Mouse (Mus musculus): ENCODE data around the gene Traf4. TPM values are rescaled to one million over a fixed set of nuclear protein-coding genes. Genes with fewer than 3 reads are reported as not detected.
A peak's percentile ranks its signal among the peaks of the same experiment; 100 is the strongest.
"Not testable (repeated sequence)": the region's sequence is repeated elsewhere in the genome, so short reads cannot be mapped to it uniquely, and the experiment has no call there.

Gene Traf4
- total RNA-seq, 2 experiments from 2014 or later = 10.5 to 10.6 TPM

DNA sequence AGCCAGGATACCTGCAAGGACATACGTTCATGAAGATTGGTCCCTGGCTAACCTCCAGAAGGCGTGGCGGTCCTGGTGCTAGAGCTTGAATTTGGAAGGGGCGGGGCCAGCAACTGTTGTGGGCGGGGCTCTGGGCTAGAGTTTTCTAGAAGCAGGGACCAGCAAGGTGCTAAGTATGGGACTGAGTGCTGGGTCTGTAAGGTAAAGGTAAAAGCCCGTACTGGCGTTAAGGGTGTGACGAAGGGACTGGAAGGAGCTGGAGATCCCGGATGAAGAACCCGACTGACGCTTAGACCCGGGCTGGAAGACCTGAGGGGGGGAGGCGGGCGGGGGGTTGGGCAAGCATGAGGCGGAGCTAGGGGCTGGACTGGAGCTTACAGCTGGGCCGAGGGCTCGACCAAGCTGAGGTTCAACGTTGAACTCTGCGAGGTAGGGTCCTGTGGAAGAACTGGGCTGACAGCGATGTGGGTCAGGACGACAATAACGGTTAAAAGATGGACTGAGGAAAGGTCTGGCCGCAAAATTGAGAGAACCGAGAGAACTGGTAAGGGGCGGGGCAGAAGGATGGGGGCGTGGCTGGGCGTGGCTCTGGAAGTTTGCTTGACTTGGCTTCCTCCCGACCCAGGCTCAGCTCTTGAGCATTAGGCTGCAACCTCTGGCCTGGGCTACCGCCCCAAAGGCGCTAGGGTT is 29.2 kb upstream of the Traf4 start:
- TF ChIP-seq CTCF (IDR thresholded peaks at IDR 0.05) = no peak
- intact Hi-C loops (cut with DNase I) = no loop called here
- Histone ChIP-seq H3K4me3 (peak overlapping the region; percentile 41), H3K27ac (no peak overlapping the region)
- DNase-seq (ENCODE audit: extremely low spot score in 1 of 2, low spot score in 2 of 2) = no peak

- intact Hi-C loops (cut with DNase I) = no loop called here
- Histone ChIP-seq H3K27ac (no peak within 1 kb of the TSS), H3K4me3 (no peak within 1 kb of the TSS)
- DNase-seq (ENCODE audit: extremely low spot score in 1 of 2, low spot score in 2 of 2) = no peak
- no peak for TF ChIP-seq CTCF (IDR thresholded peaks at IDR 0.05)
Measured at GRCm38 (mm10) chr11:78193113-78193512, 27.7 kb upstream of the Traf4 start, which contains the start of gene Proca1. Proca1 (plus strand) TSS chr11:78193392.

DNA sequence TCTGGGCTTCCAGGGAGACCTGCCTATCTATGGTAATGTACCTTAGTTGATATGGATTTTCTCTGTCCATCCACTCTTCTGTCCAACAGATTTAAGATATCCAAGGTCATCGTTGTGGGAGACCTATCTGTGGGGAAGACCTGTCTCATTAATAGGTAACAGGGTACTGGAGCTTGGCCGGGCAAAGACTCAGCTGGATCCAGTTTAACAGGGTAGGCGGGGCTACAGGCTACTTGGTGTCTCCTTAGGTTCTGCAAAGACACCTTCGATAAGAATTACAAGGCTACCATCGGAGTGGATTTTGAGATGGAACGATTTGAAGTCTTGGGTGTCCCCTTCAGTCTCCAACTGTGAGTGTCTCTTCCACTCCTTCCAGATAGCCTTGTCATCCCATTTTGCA is 24.7 kb upstream of the Traf4 start:
- no peak for TF ChIP-seq CTCF (IDR thresholded peaks at IDR 0.05)
- peak overlapping the region; percentile 94; the same call in 1 of the 2 replicates for H3K27ac ChIP-seq
- H3K4me3 ChIP-seq = peak overlapping the region; percentile 76; the same call in 1 of the 2 replicates
- intact Hi-C loops (cut with DNase I) = no loop called here
- DNase-seq (ENCODE audit: extremely low spot score in 1 of 2, low spot score in 2 of 2) = no peak

DNA sequence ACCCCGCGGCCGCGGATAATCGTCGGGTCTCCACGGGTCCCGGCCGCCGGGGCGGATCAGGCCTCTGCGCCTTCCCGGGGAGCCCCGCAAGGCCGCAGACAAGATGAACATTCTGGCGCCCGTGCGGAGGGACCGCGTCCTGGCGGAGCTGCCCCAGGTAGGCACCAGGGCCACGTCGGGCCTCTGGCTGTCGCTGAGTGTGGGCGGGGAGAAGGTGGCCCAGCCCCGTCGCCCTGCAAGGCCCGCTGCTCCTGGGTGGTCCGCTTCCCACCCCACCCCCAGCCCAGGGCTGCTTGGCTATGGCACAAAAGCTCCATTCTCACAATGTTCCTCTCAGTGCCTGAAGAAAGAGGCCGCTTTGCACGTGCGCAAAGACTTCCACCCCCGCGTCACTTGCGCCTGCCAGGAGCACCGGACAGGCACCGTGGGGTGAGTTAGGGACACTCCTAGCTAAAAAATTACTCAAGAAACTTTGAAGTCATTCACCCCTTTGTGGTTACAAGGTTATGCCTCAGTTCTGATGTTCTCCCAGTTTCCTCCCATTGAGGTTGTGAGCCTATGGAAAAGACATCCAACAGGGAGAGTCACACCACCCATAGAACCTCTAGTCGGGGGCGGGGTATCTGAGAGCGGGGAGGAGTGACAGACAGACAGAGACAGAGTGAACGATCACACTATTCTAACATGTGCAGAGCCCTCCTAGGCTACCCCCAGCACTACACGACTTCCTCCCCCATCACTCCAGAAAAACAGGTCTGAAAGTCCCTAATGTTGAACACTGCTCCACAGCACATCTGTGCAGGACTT is 24.0 kb upstream of the Traf4 start:
- no peak for TF ChIP-seq CTCF (IDR thresholded peaks at IDR 0.05)
- Histone ChIP-seq H3K27ac (peak overlapping the region; percentile 94), H3K4me3 (peak overlapping the region; percentile 76)
- DNase-seq (ENCODE audit: extremely low spot score in 1 of 2, low spot score in 2 of 2) = peak; percentile 62 to 74
- intact Hi-C loops (cut with DNase I) = no loop called here

DNA sequence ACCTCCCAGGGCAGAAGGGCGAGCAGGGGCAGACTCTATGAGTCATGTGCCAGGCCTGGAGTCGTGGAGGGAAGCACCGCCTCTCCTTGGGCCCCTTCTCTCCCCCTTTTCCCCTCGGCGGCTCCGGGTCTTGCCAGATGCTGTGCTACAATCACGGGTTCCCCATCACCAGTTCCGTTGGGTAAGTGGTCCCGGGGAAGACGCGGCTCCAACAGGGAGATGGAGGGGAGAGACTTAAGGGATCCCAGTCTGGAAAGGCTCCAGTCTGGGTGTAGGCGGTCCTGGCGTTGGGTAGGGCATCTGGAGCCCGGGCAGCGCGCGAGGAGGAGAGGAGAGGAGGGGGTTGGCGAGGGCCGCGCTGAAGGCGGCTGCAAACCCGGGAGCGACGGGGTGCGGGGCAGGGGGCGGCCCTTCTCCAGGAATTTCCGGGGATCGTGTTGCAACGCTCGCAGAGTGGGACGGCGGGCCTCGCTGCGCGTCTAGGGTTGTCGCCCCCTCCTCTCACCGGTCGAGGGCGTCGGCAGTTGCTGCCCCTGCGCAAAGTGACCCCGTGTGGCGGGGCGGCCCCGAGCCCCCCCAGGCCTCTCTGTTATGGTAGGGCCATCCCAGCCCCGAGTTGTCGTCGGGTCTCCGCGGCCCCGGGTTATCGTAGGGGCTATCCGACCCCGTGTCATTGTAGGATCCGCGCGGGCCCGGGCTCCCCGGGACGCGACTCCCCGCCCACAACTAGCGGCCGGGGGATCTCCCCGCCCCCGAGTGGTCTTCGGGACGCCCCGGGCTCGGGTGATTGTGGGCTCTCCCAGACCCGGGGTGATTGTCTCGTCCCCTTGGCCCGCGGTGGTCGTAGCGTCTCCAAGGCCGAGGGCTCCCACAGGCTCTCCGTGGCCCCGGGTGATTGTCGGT is 23.2 kb upstream of the Traf4 start, which contains the start of gene Rab34:
Gene Rab34, plus strand, starts transcription at position 100 of the 903 bp plus-strand sequence.
- peak within 1 kb of the TSS; percentile 76 for H3K4me3 ChIP-seq
- H3K27ac ChIP-seq = peak within 1 kb of the TSS; percentile 94
- intact Hi-C loops (cut with DNase I) = no loop called here
- DNase-seq (ENCODE audit: extremely low spot score in 1 of 2, low spot score in 2 of 2) = peak; percentile 59 to 76
- TF ChIP-seq CTCF (IDR thresholded peaks at IDR 0.05) = no peak

DNA sequence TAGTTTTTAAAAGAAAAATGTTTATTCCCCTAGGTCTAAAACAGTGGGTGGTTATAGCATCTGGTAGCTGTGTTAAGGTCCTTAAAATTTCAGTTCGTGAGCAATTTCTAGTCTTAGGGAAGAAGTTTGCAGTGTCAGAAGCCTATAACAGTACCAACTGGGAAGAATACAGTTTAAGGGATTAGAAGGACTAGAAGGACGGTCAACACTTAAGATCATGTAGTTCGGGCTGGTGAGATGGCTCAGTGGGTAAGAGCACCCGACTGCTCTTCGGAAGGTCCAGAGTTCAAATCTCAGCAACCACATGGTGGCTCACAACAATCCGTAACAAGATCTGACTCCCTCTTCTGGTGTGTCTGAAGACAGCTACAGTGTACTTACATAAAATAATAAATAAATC is 19.3 kb upstream of the Traf4 start:
- H3K4me3 ChIP-seq; DNase-seq (ENCODE audit: extremely low spot score in 1 of 2, low spot score in 2 of 2); intact Hi-C loops (cut with DNase I); H3K27ac ChIP-seq: not testable (repeated sequence)

DNA sequence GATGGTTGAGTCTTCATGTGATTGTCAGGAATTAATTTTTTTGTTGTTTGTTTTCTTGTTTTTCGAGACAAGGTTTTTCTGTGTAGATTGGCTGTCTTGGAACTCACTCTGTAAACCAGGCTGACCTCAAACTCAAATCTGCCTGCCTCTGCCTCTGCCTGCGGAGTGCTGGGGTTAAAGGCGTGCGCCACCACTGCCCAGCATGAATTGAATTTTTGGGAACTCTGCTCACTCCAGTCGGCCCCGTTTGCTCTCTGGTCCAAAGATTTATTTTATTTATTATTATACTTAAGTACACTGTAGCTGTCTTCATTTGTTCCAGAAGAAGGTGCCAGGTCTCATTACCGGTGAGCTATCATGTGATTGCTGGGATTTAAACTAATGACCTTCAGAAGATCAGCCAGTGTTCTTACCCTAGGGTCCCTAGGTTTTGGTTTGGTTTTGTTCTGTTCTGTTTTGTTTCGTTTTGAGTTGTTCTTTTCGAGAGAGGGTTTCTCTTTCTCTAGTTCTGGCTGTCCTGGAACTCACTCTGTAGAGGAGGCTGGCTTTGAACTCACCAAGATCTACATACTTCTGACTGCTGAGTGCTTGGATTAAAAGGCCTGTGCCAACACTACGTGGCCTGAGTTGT is 18.6 kb upstream of the Traf4 start:
- TF ChIP-seq CTCF (IDR thresholded peaks at IDR 0.05) = no peak
- Histone ChIP-seq H3K27ac (peak overlapping the region; percentile 97), H3K4me3 (peak overlapping the region; percentile 60)
- intact Hi-C loops (cut with DNase I) = loop anchor here (1.0 kb wide), 1 partner anchor 202 kb away; the partner anchor contains the start of gene Phf12
- no peak for DNase-seq (ENCODE audit: extremely low spot score in 1 of 2, low spot score in 2 of 2)

DNA sequence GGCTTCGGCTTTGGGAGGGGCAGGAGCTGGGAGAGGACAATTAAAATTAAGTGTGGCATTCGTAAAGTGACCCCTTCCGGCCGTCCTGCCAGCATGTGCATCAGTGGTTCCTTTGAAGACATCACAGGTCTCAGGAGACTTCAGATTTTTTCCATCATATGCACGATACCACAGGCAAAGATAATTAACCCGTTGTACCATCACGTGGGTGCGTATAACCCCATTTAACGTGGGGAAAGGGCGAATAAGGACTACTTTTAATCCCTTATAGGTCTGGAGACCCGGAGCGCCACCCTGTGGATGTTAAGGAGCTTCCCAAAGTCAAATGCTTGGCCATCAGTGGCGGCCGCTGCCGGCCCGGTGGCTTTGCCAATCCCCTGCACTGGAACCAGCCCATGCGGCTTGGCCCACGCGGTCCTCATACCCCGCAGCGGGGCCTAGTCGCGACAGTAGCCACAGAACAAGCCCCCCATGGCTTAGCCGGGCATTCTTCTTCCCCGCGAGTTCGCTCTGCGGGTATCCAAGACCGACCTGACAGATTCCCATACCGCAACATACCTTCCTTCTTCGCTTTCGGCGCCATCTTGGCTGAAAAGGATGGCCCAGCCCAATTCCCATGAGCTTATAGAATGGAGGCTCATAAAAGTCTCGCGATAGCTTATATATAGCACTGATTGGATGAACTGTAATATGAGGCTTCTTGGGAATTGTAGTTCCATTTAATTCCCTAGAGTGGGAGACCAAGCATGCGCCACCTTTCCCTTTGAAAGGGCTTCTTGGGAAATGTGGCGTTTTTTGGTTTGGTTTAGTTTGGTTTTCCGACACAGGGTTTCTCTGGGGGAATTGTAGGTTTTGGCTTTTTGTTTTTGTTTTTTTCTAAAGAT is 17.8 kb upstream of the Traf4 start, which contains the start of gene Rpl23a:
Gene Rpl23a, minus strand, starts transcription at position 624 of the 884 bp plus-strand sequence.
- peak; percentile 42 for TF ChIP-seq CTCF (IDR thresholded peaks at IDR 0.05)
- H3K4me3 ChIP-seq = peak within 1 kb of the TSS; percentile 60
- intact Hi-C loops (cut with DNase I) = loop anchor here (1.0 kb wide), 1 partner anchor 201 kb away; the partner anchor contains the start of gene Phf12
- DNase-seq (ENCODE audit: extremely low spot score in 1 of 2, low spot score in 2 of 2) = peak; percentile 82
- H3K27ac ChIP-seq = peak within 1 kb of the TSS; percentile 97

DNA sequence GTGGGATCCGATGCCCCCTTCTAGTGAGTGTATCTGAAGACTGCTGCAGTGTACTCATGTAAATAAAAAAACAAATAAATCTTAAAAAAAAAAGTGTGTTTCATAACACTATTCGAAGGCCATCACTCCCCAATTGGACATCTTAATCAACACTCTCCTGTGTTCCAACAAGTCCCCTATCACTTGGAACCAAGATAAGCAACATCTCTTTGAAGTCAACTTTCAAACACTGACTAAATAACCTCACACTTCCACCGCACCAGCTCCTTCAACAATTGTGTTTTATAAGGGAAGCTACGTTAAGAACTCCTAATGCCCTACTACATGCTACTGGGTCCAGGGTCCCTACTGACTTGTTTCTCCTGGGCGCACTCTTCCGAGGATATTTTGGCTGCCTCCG is 17.1 kb upstream of the Traf4 start:
- DNase-seq (ENCODE audit: extremely low spot score in 1 of 2, low spot score in 2 of 2) = no peak
- peak overlapping the region; percentile 97; the same call in 1 of the 2 replicates for H3K27ac ChIP-seq
- peak overlapping the region; percentile 60 for H3K4me3 ChIP-seq
- intact Hi-C loops (cut with DNase I) = no loop called here
- TF ChIP-seq CTCF (IDR thresholded peaks at IDR 0.05) = no peak

DNA sequence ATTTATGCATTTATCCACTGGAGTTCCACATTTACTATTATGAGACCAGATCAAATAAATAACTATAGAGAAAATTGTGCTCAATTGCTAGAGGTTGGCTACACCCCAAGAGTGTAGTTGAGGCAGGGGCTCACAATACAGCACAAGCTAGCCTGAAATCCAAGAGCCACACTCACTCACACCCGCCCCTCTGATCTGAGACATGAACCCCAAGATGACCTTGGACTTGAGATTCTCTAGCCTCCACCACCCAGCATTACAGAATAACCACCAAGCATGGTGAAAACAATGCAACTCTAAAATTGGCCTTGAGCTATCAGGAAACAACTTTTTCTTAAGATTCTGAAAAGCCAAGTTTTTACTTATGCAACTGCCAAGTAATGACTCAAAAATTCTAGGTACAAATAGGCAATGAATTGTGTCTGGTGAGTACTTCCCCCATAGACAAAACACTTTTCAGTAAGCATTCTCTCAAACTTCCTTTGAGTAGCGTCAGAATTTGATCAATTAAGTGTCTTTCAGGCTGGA is 16.5 kb upstream of the Traf4 start:
- intact Hi-C loops (cut with DNase I) = no loop called here
- TF ChIP-seq CTCF (IDR thresholded peaks at IDR 0.05) = no peak
- DNase-seq (ENCODE audit: extremely low spot score in 1 of 2, low spot score in 2 of 2) = no peak
- Histone ChIP-seq H3K27ac (no peak overlapping the region), H3K4me3 (peak overlapping the region; percentile 60)
